Mouse (Mus musculus) cerebellum, postnatal 36 days (tissue): ENCODE data around the gene Rnf150.

Source experiments
- DNase-seq, 2 experiments: peaks; one replicate each; pipeline ENCODE4 v3.0.0; 2021 to 2022; ENCODE audit warnings: mixed read lengths in 2 of 2

Gene Rnf150

GRCm38 (mm10) chr8:82889062-82889720 lies 26.0 kb downstream of the Rnf150 start:
- no peak for DNase-seq

- no peak for DNase-seq
These were observed 31.9 kb downstream of the Rnf150 start for GRCm38 (mm10) chr8:82895091-82895490.

- no peak for DNase-seq
These were observed 33.6 kb downstream of the Rnf150 start for GRCm38 (mm10) chr8:82896796-82897195.

- no peak for DNase-seq
These were observed 34.7 kb downstream of the Rnf150 start for GRCm38 (mm10) chr8:82897628-82898458.

GRCm38 (mm10) chr8:82898459-82898841 lies 35.3 kb downstream of the Rnf150 start:
- DNase-seq, result no peak

GRCm38 (mm10) chr8:82900958-82901357 lies 37.8 kb downstream of the Rnf150 start:
- no peak for DNase-seq

- DNase-seq, result no peak
These were observed 38.5 kb downstream of the Rnf150 start for GRCm38 (mm10) chr8:82901549-82902138.

- DNase-seq, result no peak
These were observed 40.3 kb downstream of the Rnf150 start for GRCm38 (mm10) chr8:82903497-82903896.

GRCm38 (mm10) chr8:82907271-82907670 lies 44.1 kb downstream of the Rnf150 start:
- DNase-seq, result no peak

GRCm38 (mm10) chr8:82911436-82911835 lies 48.3 kb downstream of the Rnf150 start:
- DNase-seq, result no peak

- no peak for DNase-seq
These were observed 49.1 kb downstream of the Rnf150 start for GRCm38 (mm10) chr8:82912282-82912681.

GRCm38 (mm10) chr8:82914543-82914942 lies 51.4 kb downstream of the Rnf150 start:
- DNase-seq, result no peak

GRCm38 (mm10) chr8:82916851-82917539 lies 53.8 kb downstream of the Rnf150 start:
- DNase-seq, result no peak

GRCm38 (mm10) chr8:82917540-82918316 lies 54.6 kb downstream of the Rnf150 start:
- DNase-seq, result no peak

- no peak for DNase-seq
These were observed 56.5 kb downstream of the Rnf150 start for GRCm38 (mm10) chr8:82919676-82920075.

GRCm38 (mm10) chr8:82920124-82920523 lies 57.0 kb downstream of the Rnf150 start:
- DNase-seq, result no peak

- no peak for DNase-seq
These were observed 62.1 kb downstream of the Rnf150 start for GRCm38 (mm10) chr8:82925286-82925685.

- no peak for DNase-seq
These were observed 63.4 kb downstream of the Rnf150 start for GRCm38 (mm10) chr8:82926518-82926917.

- DNase-seq, result no peak
These were observed 68.4 kb downstream of the Rnf150 start for GRCm38 (mm10) chr8:82931554-82931953.

- DNase-seq, result no peak
These were observed 73.0 kb downstream of the Rnf150 start for GRCm38 (mm10) chr8:82936162-82936561.

GRCm38 (mm10) chr8:82936866-82937265 lies 73.7 kb downstream of the Rnf150 start:
- no peak for DNase-seq

GRCm38 (mm10) chr8:82939912-82940311 lies 76.8 kb downstream of the Rnf150 start:
- DNase-seq, result no peak
